Mouse (Mus musculus): ENCODE measurements around the gene Ass1. TPM values are rescaled to one million over a fixed set of nuclear protein-coding genes. Genes with fewer than 3 reads are reported as not detected.

Gene Ass1
- polyA plus RNA-seq, 1 experiment from 2014 or later = 10.4 TPM

GRCm38 (mm10) chr2:31458989-31459936 is 10.7 kb upstream of the Ass1 start:
- Histone ChIP-seq H3K36me3 (no peaks in the 10 kb centered on the region), H3K27me3 (replicated peaks) (peaks cover 70% of the 10 kb centered on the region), H3K9ac (peak overlapping the region; percentile 76; the same call in 1 of the 2 replicates), H3K4me2 (peak overlapping the region; percentile 79), H3K27ac (replicated peaks) (no peak overlapping the region), H3K4me3 (peak overlapping the region; percentile 52; the same call in 1 of the 2 replicates), H3K4me1 (peaks cover 36% of the 10 kb centered on the region), H3K9me3 (no peaks in the 10 kb centered on the region)
- WGBS = 31% methylated on average over 16 of the region's 16 CpGs
- no peak for ATAC-seq (ENCODE audit: extremely low read depth, insufficient number of reproducible peaks, low FRiP score, low TSS enrichment)

GRCm38 (mm10) chr2:31460025-31460571 is 9.9 kb upstream of the Ass1 start:
- Histone ChIP-seq H3K9me3 (no peaks in the 10 kb centered on the region), H3K4me3 (peak overlapping the region; percentile 52), H3K4me2 (peak overlapping the region; percentile 79), H3K27me3 (replicated peaks) (peaks cover 79% of the 10 kb centered on the region), H3K27ac (replicated peaks) (no peak overlapping the region), H3K9ac (peak overlapping the region; percentile 76), H3K36me3 (no peaks in the 10 kb centered on the region), H3K4me1 (peaks cover 28% of the 10 kb centered on the region)
- WGBS = 2% methylated on average over 48 of the region's 48 CpGs
- ATAC-seq (ENCODE audit: extremely low read depth, insufficient number of reproducible peaks, low FRiP score, low TSS enrichment) = peak; percentile 43; the same call in 1 of the 2 replicates

- no peak overlapping the region for H3K27ac ChIP-seq (replicated peaks)
- H3K4me3 ChIP-seq = no peak overlapping the region
- H3K9me3 ChIP-seq = no peaks in the 10 kb centered on the region
- no peaks in the 10 kb centered on the region for H3K36me3 ChIP-seq
- H3K4me2 ChIP-seq = no peak overlapping the region; the same call in 1 of the 2 replicates
- H3K27me3 ChIP-seq (replicated peaks) = peaks cover 80% of the 10 kb centered on the region
- WGBS = 67% methylated on average over 7 of the region's 7 CpGs
- H3K9ac ChIP-seq = no peak overlapping the region
- ATAC-seq (ENCODE audit: extremely low read depth, insufficient number of reproducible peaks, low FRiP score, low TSS enrichment) = no peak
- peaks cover 19% of the 10 kb centered on the region for H3K4me1 ChIP-seq
Observed at GRCm38 (mm10) chr2:31460920-31461319, 9.1 kb upstream of the Ass1 start.

- Histone ChIP-seq H3K4me1 (peaks cover 17% of the 10 kb centered on the region), H3K9ac (no peak overlapping the region), H3K27ac (replicated peaks) (no peak overlapping the region), H3K4me2 (no peak overlapping the region), H3K27me3 (replicated peaks) (peaks cover 78% of the 10 kb centered on the region), H3K4me3 (no peak overlapping the region), H3K9me3 (no peaks in the 10 kb centered on the region), H3K36me3 (no peaks in the 10 kb centered on the region)
- ATAC-seq (ENCODE audit: extremely low read depth, insufficient number of reproducible peaks, low FRiP score, low TSS enrichment) = no peak
- WGBS = 25% methylated on average over 8 of the region's 8 CpGs
Observed at GRCm38 (mm10) chr2:31462051-31462450, 8.0 kb upstream of the Ass1 start.

GRCm38 (mm10) chr2:31463253-31463652 is 6.8 kb upstream of the Ass1 start:
- no peak for ATAC-seq (ENCODE audit: extremely low read depth, insufficient number of reproducible peaks, low FRiP score, low TSS enrichment)
- H3K9ac ChIP-seq = no peak overlapping the region
- H3K27me3 ChIP-seq (replicated peaks) = peaks cover 72% of the 10 kb centered on the region
- no peak overlapping the region for H3K4me2 ChIP-seq
- H3K4me3 ChIP-seq = no peak overlapping the region
- H3K36me3 ChIP-seq = no peaks in the 10 kb centered on the region
- peaks cover 17% of the 10 kb centered on the region for H3K4me1 ChIP-seq
- H3K27ac ChIP-seq (replicated peaks) = no peak overlapping the region
- WGBS = 71% methylated on average over 7 of the region's 7 CpGs
- H3K9me3 ChIP-seq = no peaks in the 10 kb centered on the region

GRCm38 (mm10) chr2:31463696-31464528 is 6.1 kb upstream of the Ass1 start:
- WGBS = 55% methylated on average over 8 of the region's 8 CpGs
- H3K36me3 ChIP-seq = no peaks in the 10 kb centered on the region
- H3K9me3 ChIP-seq = no peaks in the 10 kb centered on the region
- H3K9ac ChIP-seq = no peak overlapping the region
- ATAC-seq (ENCODE audit: extremely low read depth, insufficient number of reproducible peaks, low FRiP score, low TSS enrichment) = no peak
- no peak overlapping the region for H3K27ac ChIP-seq (replicated peaks)
- no peak overlapping the region for H3K4me3 ChIP-seq
- H3K4me1 ChIP-seq = peaks cover 17% of the 10 kb centered on the region
- H3K4me2 ChIP-seq = no peak overlapping the region
- H3K27me3 ChIP-seq (replicated peaks) = peaks cover 72% of the 10 kb centered on the region

GRCm38 (mm10) chr2:31464529-31464910 is 5.5 kb upstream of the Ass1 start:
- H3K4me1 ChIP-seq = peaks cover 18% of the 10 kb centered on the region
- 73% methylated on average over 6 of the region's 6 CpGs for WGBS

GRCm38 (mm10) chr2:31467457-31467856 is 2.5 kb upstream of the Ass1 start:
- no peak overlapping the region for H3K9ac ChIP-seq
- 56% methylated on average over 1 of the region's 1 CpGs for WGBS
- no peak overlapping the region for H3K27ac ChIP-seq (replicated peaks)
- peaks cover 21% of the 10 kb centered on the region for H3K4me1 ChIP-seq
- no peaks in the 10 kb centered on the region for H3K36me3 ChIP-seq
- H3K27me3 ChIP-seq (replicated peaks) = peaks cover 72% of the 10 kb centered on the region
- H3K4me3 ChIP-seq = no peak overlapping the region
- no peaks in the 10 kb centered on the region for H3K9me3 ChIP-seq
- H3K4me2 ChIP-seq = no peak overlapping the region
- no peak for ATAC-seq (ENCODE audit: extremely low read depth, insufficient number of reproducible peaks, low FRiP score, low TSS enrichment)

More at GRCm38 (mm10) chr2:31464529-31464910, 5.5 kb upstream of the Ass1 start:
- no peak for ATAC-seq (ENCODE audit: extremely low read depth, insufficient number of reproducible peaks, low FRiP score, low TSS enrichment)
- no peak overlapping the region for H3K4me3 ChIP-seq
- H3K27ac ChIP-seq (replicated peaks) = no peak overlapping the region
- no peaks in the 10 kb centered on the region for H3K9me3 ChIP-seq
- H3K4me2 ChIP-seq = no peak overlapping the region
- H3K36me3 ChIP-seq = no peaks in the 10 kb centered on the region
- peaks cover 72% of the 10 kb centered on the region for H3K27me3 ChIP-seq (replicated peaks)
- no peak overlapping the region for H3K9ac ChIP-seq

- ATAC-seq (ENCODE audit: extremely low read depth, insufficient number of reproducible peaks, low FRiP score, low TSS enrichment) = no peak
- 77% methylated on average over 7 of the region's 7 CpGs for WGBS
- H3K36me3 ChIP-seq = no peaks in the 10 kb centered on the region
- H3K4me3 ChIP-seq = no peak overlapping the region
- H3K27me3 ChIP-seq (replicated peaks) = peaks cover 61% of the 10 kb centered on the region
- H3K4me2 ChIP-seq = no peak overlapping the region
- no peak overlapping the region for H3K27ac ChIP-seq (replicated peaks)
- H3K4me1 ChIP-seq = peaks cover 21% of the 10 kb centered on the region
- H3K9me3 ChIP-seq = no peaks in the 10 kb centered on the region
- no peak overlapping the region for H3K9ac ChIP-seq
Observed at GRCm38 (mm10) chr2:31468857-31469256, 1.1 kb upstream of the Ass1 start.

- peaks cover 54% of the 10 kb centered on the region for H3K27me3 ChIP-seq (replicated peaks)
Observed at GRCm38 (mm10) chr2:31469480-31469879, 527 bp upstream of the Ass1 start.

More at GRCm38 (mm10) chr2:31469480-31469879, 527 bp upstream of the Ass1 start:
- Histone ChIP-seq H3K36me3 (no peaks in the 10 kb centered on the region), H3K9me3 (no peaks in the 10 kb centered on the region), H3K4me2 (peak overlapping the region; percentile 97), H3K4me1 (peaks cover 21% of the 10 kb centered on the region), H3K4me3 (peak overlapping the region; percentile 57), H3K9ac (peak overlapping the region; percentile 79), H3K27ac (replicated peaks) (no peak overlapping the region)
- WGBS = 35% methylated on average over 7 of the region's 7 CpGs
- no peak for ATAC-seq (ENCODE audit: extremely low read depth, insufficient number of reproducible peaks, low FRiP score, low TSS enrichment)
